Mouse (Mus musculus): ENCODE data around the gene Pld2. TPM values are rescaled to one million over a fixed set of nuclear protein-coding genes. Genes with fewer than 3 reads are reported as not detected.

The Pld2 gene
- polyA plus RNA-seq, 1 experiment from 2014 or later, result 5.9 TPM

GRCm38 (mm10) chr11:70596094-70596493, 56.2 kb downstream of the Pld2 start:
- Histone ChIP-seq H3K27ac (ENCODE audit: low read depth) (no peak overlapping the region), H3K4me1 (ENCODE audit: insufficient read depth) (no peaks in the 10 kb centered on the region), H3K27me3 (ENCODE audit: insufficient read depth, low read length) (no peaks in the 10 kb centered on the region), H3K9me3 (ENCODE audit: low read depth, low read length) (no peaks in the 10 kb centered on the region), H3K9ac (no peak overlapping the region), H3K4me2 (no peak overlapping the region), H3K4me3 (ENCODE audit: low read depth, low read length) (no peak overlapping the region), H3K36me3 (ENCODE audit: insufficient read depth) (peaks cover 15% of the 10 kb centered on the region)
- DNase-seq (no peak), ATAC-seq (ENCODE audit: insufficient read depth) (no peak)
- no peak for TF ChIP-seq CTCF (IDR thresholded peaks at IDR 0.05; ENCODE audit: low read depth)
- WGBS, result 66% methylated on average over 4 of the region's 4 CpGs

GRCm38 (mm10) chr11:70597301-70597700, 57.4 kb downstream of the Pld2 start:
- DNase-seq, result no peak
- WGBS, result 76% methylated on average over 6 of the region's 6 CpGs
- TF ChIP-seq CTCF (IDR thresholded peaks at IDR 0.05; ENCODE audit: low read depth), result no peak

GRCm38 (mm10) chr11:70598451-70598953, 58.6 kb downstream of the Pld2 start:
- H3K4me3 ChIP-seq (ENCODE audit: low read depth, low read length), result no peak overlapping the region
- DNase-seq (no peak), ATAC-seq (ENCODE audit: insufficient read depth) (no peak)
- no peaks in the 10 kb centered on the region for H3K27me3 ChIP-seq (ENCODE audit: insufficient read depth, low read length)
- no peak overlapping the region for H3K27ac ChIP-seq (ENCODE audit: low read depth)
- no peak for TF ChIP-seq CTCF (IDR thresholded peaks at IDR 0.05; ENCODE audit: low read depth)
- no peak overlapping the region for H3K9ac ChIP-seq
- WGBS, result 85% methylated on average over 9 of the region's 9 CpGs
- H3K36me3 ChIP-seq (ENCODE audit: insufficient read depth), result peaks cover 25% of the 10 kb centered on the region
- no peaks in the 10 kb centered on the region for H3K4me1 ChIP-seq (ENCODE audit: insufficient read depth)
- no peak overlapping the region for H3K4me2 ChIP-seq
- H3K9me3 ChIP-seq (ENCODE audit: low read depth, low read length), result no peaks in the 10 kb centered on the region

More at GRCm38 (mm10) chr11:70597301-70597700, 57.4 kb downstream of the Pld2 start:
- Histone ChIP-seq H3K4me2 (no peak overlapping the region), H3K4me1 (ENCODE audit: insufficient read depth) (no peaks in the 10 kb centered on the region), H3K9me3 (ENCODE audit: low read depth, low read length) (no peaks in the 10 kb centered on the region), H3K4me3 (ENCODE audit: low read depth, low read length) (no peak overlapping the region), H3K27ac (ENCODE audit: low read depth) (no peak overlapping the region), H3K9ac (no peak overlapping the region), H3K36me3 (ENCODE audit: insufficient read depth) (peaks cover 22% of the 10 kb centered on the region), H3K27me3 (ENCODE audit: insufficient read depth, low read length) (no peaks in the 10 kb centered on the region)
- no peak for ATAC-seq (ENCODE audit: insufficient read depth)

- H3K4me3 ChIP-seq (ENCODE audit: low read depth, low read length), result no peak overlapping the region
- TF ChIP-seq CTCF (IDR thresholded peaks at IDR 0.05; ENCODE audit: low read depth), result peak; percentile 94
- H3K27me3 ChIP-seq (ENCODE audit: insufficient read depth, low read length), result no peaks in the 10 kb centered on the region
- H3K9me3 ChIP-seq (ENCODE audit: low read depth, low read length), result no peaks in the 10 kb centered on the region
- no peak for ATAC-seq (ENCODE audit: insufficient read depth)
- H3K4me1 ChIP-seq (ENCODE audit: insufficient read depth), result no peaks in the 10 kb centered on the region
- DNase-seq, result peak; percentile 91
- peaks cover 73% of the 10 kb centered on the region for H3K36me3 ChIP-seq (ENCODE audit: insufficient read depth)
- no peak overlapping the region for H3K4me2 ChIP-seq
- no peak overlapping the region for H3K9ac ChIP-seq
- WGBS, result 52% methylated on average over 14 of the region's 14 CpGs
- H3K27ac ChIP-seq (ENCODE audit: low read depth), result no peak overlapping the region
Measured at GRCm38 (mm10) chr11:70605024-70605566, 65.2 kb downstream of the Pld2 start.

- no peak overlapping the region for H3K27ac ChIP-seq (ENCODE audit: low read depth)
- no peaks in the 10 kb centered on the region for H3K27me3 ChIP-seq (ENCODE audit: insufficient read depth, low read length)
- 64% methylated on average over 12 of the region's 12 CpGs for WGBS
- no peaks in the 10 kb centered on the region for H3K9me3 ChIP-seq (ENCODE audit: low read depth, low read length)
- H3K4me3 ChIP-seq (ENCODE audit: low read depth, low read length), result no peak overlapping the region
- no peak overlapping the region for H3K4me2 ChIP-seq
- H3K36me3 ChIP-seq (ENCODE audit: insufficient read depth), result peaks cover 82% of the 10 kb centered on the region
- H3K4me1 ChIP-seq (ENCODE audit: insufficient read depth), result no peaks in the 10 kb centered on the region
- DNase-seq (no peak), ATAC-seq (ENCODE audit: insufficient read depth) (no peak)
- TF ChIP-seq CTCF (IDR thresholded peaks at IDR 0.05; ENCODE audit: low read depth), result no peak
- H3K9ac ChIP-seq, result no peak overlapping the region
Measured at GRCm38 (mm10) chr11:70606717-70607116, 66.9 kb downstream of the Pld2 start.

GRCm38 (mm10) chr11:70607611-70608010, 67.7 kb downstream of the Pld2 start:
- 80% methylated on average over 9 of the region's 9 CpGs for WGBS
- Histone ChIP-seq H3K9me3 (ENCODE audit: low read depth, low read length) (no peaks in the 10 kb centered on the region), H3K27me3 (ENCODE audit: insufficient read depth, low read length) (no peaks in the 10 kb centered on the region), H3K4me2 (no peak overlapping the region), H3K36me3 (ENCODE audit: insufficient read depth) (peaks cover 86% of the 10 kb centered on the region), H3K9ac (no peak overlapping the region), H3K4me1 (ENCODE audit: insufficient read depth) (no peaks in the 10 kb centered on the region), H3K4me3 (ENCODE audit: low read depth, low read length) (no peak overlapping the region), H3K27ac (ENCODE audit: low read depth) (no peak overlapping the region)
- ATAC-seq (ENCODE audit: insufficient read depth) (no peak), DNase-seq (no peak)
- TF ChIP-seq CTCF (IDR thresholded peaks at IDR 0.05; ENCODE audit: low read depth), result no peak

Other genes with a start within 250 kb of the Pld2 start
- not detected in 2 replicates for gene Alox12e, start 217.4 kb upstream of the Pld2 start, polyA plus RNA-seq (2014; fragmentation: Nextera tagmentation; extraction: Ambion mirVana)
- gene Alox15, start 188.0 kb upstream of the Pld2 start, polyA plus RNA-seq (2014; fragmentation: Nextera tagmentation; extraction: Ambion mirVana), result 0.18 and 0.50 TPM in 2 replicates
- 44.4 and 46.5 TPM in 2 replicates for gene Pelp1, start 130.0 kb upstream of the Pld2 start, polyA plus RNA-seq (2014; fragmentation: Nextera tagmentation; extraction: Ambion mirVana)
- gene Arrb2, start 107.4 kb upstream of the Pld2 start, polyA plus RNA-seq (2014; fragmentation: Nextera tagmentation; extraction: Ambion mirVana), result 15.1 and 17.6 TPM in 2 replicates
- 43.0 and 47.9 TPM in 2 replicates for gene Med11, start 88.1 kb upstream of the Pld2 start, polyA plus RNA-seq (2014; fragmentation: Nextera tagmentation; extraction: Ambion mirVana)
- 0.28 and 0.65 TPM in 2 replicates for gene Zmynd15, start 80.6 kb upstream of the Pld2 start, polyA plus RNA-seq (2014; fragmentation: Nextera tagmentation; extraction: Ambion mirVana)
- gene Cxcl16, start 80.1 kb upstream of the Pld2 start, polyA plus RNA-seq (2014; fragmentation: Nextera tagmentation; extraction: Ambion mirVana), result 4.9 and 5.8 TPM in 2 replicates
- 1.2 and 1.3 TPM in 2 replicates for gene Tm4sf5, start 34.8 kb upstream of the Pld2 start, polyA plus RNA-seq (2014; fragmentation: Nextera tagmentation; extraction: Ambion mirVana)
- gene Vmo1, start 25.4 kb upstream of the Pld2 start, polyA plus RNA-seq (2014; fragmentation: Nextera tagmentation; extraction: Ambion mirVana), result 0.38 TPM in 1 of 2 replicates, not detected in the other
- gene Gltpd2, start 20.9 kb upstream of the Pld2 start, polyA plus RNA-seq (2014; fragmentation: Nextera tagmentation; extraction: Ambion mirVana), result 0.30 and 0.55 TPM in 2 replicates
- 778 and 813 TPM in 2 replicates for gene Psmb6, start 14.7 kb upstream of the Pld2 start, polyA plus RNA-seq (2014; fragmentation: Nextera tagmentation; extraction: Ambion mirVana)
- not detected in 2 replicates for gene Gm40193, start 7.1 kb upstream of the Pld2 start, polyA plus RNA-seq (2014; fragmentation: Nextera tagmentation; extraction: Ambion mirVana)
- 15.2 and 15.4 TPM in 2 replicates for gene Mink1, start 22.8 kb downstream of the Pld2 start, polyA plus RNA-seq (2014; fragmentation: Nextera tagmentation; extraction: Ambion mirVana)
- gene 4930544D05Rik, start 75.8 kb downstream of the Pld2 start, polyA plus RNA-seq (2014; fragmentation: Nextera tagmentation; extraction: Ambion mirVana), result not detected in 2 replicates
- gene Chrne, start 79.2 kb downstream of the Pld2 start, polyA plus RNA-seq (2014; fragmentation: Nextera tagmentation; extraction: Ambion mirVana), result not detected in 2 replicates
- 0.81 and 1.1 TPM in 2 replicates for gene Gp1ba, start 99.1 kb downstream of the Pld2 start, polyA plus RNA-seq (2014; fragmentation: Nextera tagmentation; extraction: Ambion mirVana)
- 97.0 and 98.8 TPM in 2 replicates for gene Rnf167, start 107.2 kb downstream of the Pld2 start, polyA plus RNA-seq (2014; fragmentation: Nextera tagmentation; extraction: Ambion mirVana)
- gene Slc25a11, start 107.4 kb downstream of the Pld2 start, polyA plus RNA-seq (2014; fragmentation: Nextera tagmentation; extraction: Ambion mirVana), result 128 and 133 TPM in 2 replicates
- 2,124 and 2,138 TPM in 2 replicates for gene Pfn1, start 114.6 kb downstream of the Pld2 start, polyA plus RNA-seq (2014; fragmentation: Nextera tagmentation; extraction: Ambion mirVana)
- 12.7 and 19.6 TPM in 2 replicates for gene Eno3, start 117.1 kb downstream of the Pld2 start, polyA plus RNA-seq (2014; fragmentation: Nextera tagmentation; extraction: Ambion mirVana)
- 141 and 167 TPM in 2 replicates for gene Spag7, start 129.4 kb downstream of the Pld2 start, polyA plus RNA-seq (2014; fragmentation: Nextera tagmentation; extraction: Ambion mirVana)
- gene Camta2, start 148.0 kb downstream of the Pld2 start, polyA plus RNA-seq (2014; fragmentation: Nextera tagmentation; extraction: Ambion mirVana), result 15.3 and 16.2 TPM in 2 replicates
- gene Inca1, start 160.1 kb downstream of the Pld2 start, polyA plus RNA-seq (2014; fragmentation: Nextera tagmentation; extraction: Ambion mirVana), result 1.1 and 1.5 TPM in 2 replicates
- gene Kif1c, start 160.5 kb downstream of the Pld2 start, polyA plus RNA-seq (2014; fragmentation: Nextera tagmentation; extraction: Ambion mirVana), result 12.4 and 13.7 TPM in 2 replicates
- gene Zfp3, start 224.1 kb downstream of the Pld2 start, polyA plus RNA-seq (2014; fragmentation: Nextera tagmentation; extraction: Ambion mirVana), result 4.0 and 4.2 TPM in 2 replicates

All from lung, embryonic 14.5 days (tissue).